Mouse (Mus musculus) cerebellum, adult 9-11 months (tissue): ENCODE measurements around the gene Tead3.
A peak's percentile ranks its signal among the peaks of the same experiment; 100 is the strongest.

Experiments
- DNase-seq: peaks from one replicate; pipeline ENCODE4 v3.0.0; 2022

Gene Tead3

GRCm38 (mm10) chr17:28350466-28351352 lies at the start of gene Tead3:
TSS of gene Tead3 (minus strand) at chr17:28350817.
- no peak for DNase-seq

- no peak for DNase-seq
Observed at GRCm38 (mm10) chr17:28394994-28395393, 44.4 kb upstream of the Tead3 start.

- DNase-seq: no peak
Observed at GRCm38 (mm10) chr17:28394051-28394765, 43.6 kb upstream of the Tead3 start.

GRCm38 (mm10) chr17:28391568-28392432 lies 41.2 kb upstream of the Tead3 start:
- no peak for DNase-seq

GRCm38 (mm10) chr17:28388534-28388933 lies 37.9 kb upstream of the Tead3 start:
- no peak for DNase-seq

- peak; percentile 71 for DNase-seq
Observed at GRCm38 (mm10) chr17:28386150-28386905, 35.7 kb upstream of the Tead3 start.

- no peak for DNase-seq
Observed at GRCm38 (mm10) chr17:28384298-28384697, 33.7 kb upstream of the Tead3 start.

- DNase-seq: no peak
Observed at GRCm38 (mm10) chr17:28380255-28380654, 29.6 kb upstream of the Tead3 start.

GRCm38 (mm10) chr17:28375592-28376061 lies 25.0 kb upstream of the Tead3 start:
- no peak for DNase-seq

- DNase-seq: no peak
Observed at GRCm38 (mm10) chr17:28374494-28374893, 23.9 kb upstream of the Tead3 start.

- no peak for DNase-seq
Observed at GRCm38 (mm10) chr17:28373821-28374220, 23.2 kb upstream of the Tead3 start.

GRCm38 (mm10) chr17:28371941-28372340 lies 21.3 kb upstream of the Tead3 start:
- no peak for DNase-seq

GRCm38 (mm10) chr17:28371286-28371685 lies 20.7 kb upstream of the Tead3 start:
- no peak for DNase-seq

- DNase-seq: no peak
Observed at GRCm38 (mm10) chr17:28369056-28369455, 18.4 kb upstream of the Tead3 start.

GRCm38 (mm10) chr17:28368449-28368848 lies 17.8 kb upstream of the Tead3 start:
- DNase-seq: peak; percentile 17

- DNase-seq: no peak
Observed at GRCm38 (mm10) chr17:28365122-28365521, 14.5 kb upstream of the Tead3 start, which contains the start of gene Tulp1. TSS of gene Tulp1 (minus strand) at chr17:28365222.

- DNase-seq: no peak
Observed at GRCm38 (mm10) chr17:28363507-28363906, 12.9 kb upstream of the Tead3 start.

- DNase-seq: no peak
Observed at GRCm38 (mm10) chr17:28362653-28363292, 12.2 kb upstream of the Tead3 start.

GRCm38 (mm10) chr17:28361921-28362652 lies 11.5 kb upstream of the Tead3 start:
- no peak for DNase-seq

- no peak for DNase-seq
Observed at GRCm38 (mm10) chr17:28360531-28361277, 10.1 kb upstream of the Tead3 start.
